Mouse (Mus musculus) monocyte, adult 2 months (primary cell): ENCODE measurements around the gene Klhl10.

Source experiments
- DNase-seq, 2 experiments: peaks; one replicate each; pipeline ENCODE4 v3.0.0; 2022; ENCODE audit warnings: low spot score in 2 of 2, low read depth in 1 of 2

Klhl10 gene

GRCm38 (mm10) chr11:100408076-100408834, 33.5 kb upstream of the Klhl10 start:
- DNase-seq: peak in 1 of 2 experiments; percentile 61

DNA sequence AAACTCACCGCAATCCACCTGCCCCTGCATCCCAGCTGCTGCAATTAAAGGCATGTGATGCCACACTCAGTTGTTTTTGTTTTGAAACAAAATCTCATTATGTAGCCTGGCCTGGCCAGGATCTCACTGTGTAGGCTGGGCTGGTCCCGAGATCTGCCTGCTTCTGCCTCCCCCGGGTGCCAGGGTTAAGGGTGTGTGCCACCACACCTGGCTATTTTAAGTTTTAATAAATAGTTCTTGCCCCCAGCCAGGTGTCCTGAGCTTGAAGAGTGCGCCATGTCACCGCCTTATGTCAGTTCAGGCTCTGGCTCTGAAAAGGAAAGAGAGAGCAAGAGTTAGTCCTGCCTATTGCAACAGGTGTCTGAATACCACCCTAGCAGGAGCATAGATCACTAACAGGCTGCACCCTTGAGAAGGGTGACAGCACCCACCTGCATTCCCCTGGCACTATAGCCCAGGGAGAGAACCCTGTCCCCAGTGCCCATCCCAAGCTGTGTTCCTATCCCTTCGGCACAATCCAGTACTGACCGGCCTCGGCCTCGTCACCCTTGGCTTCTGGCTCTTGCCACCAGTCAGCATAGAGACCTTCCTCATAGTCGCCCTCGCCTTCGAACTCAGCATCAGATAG, 32.8 kb upstream of the Klhl10 start:
- no peak for DNase-seq

GRCm38 (mm10) chr11:100409686-100410085, 32.0 kb upstream of the Klhl10 start:
- DNase-seq: no peak

DNA sequence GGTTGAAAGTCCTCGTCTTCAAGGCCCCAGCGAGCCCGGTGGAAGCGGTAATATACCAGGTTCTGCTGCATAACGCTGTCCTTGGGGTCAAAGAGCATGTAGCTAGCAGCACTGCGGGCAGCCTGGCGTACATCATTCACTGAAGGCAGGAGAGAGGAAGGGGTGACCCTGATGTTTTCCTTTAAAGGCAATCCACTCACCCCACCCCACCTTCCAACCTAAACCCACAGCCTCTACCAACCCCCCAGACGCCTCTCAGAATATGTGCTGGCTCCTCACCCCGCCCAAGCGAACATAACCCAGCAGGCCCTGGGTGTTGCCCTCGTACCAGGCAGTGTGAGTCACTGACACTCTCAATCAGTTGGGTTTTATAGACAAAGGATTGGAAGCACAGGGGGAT, 30.0 kb upstream of the Klhl10 start:
- no peak for DNase-seq

DNA sequence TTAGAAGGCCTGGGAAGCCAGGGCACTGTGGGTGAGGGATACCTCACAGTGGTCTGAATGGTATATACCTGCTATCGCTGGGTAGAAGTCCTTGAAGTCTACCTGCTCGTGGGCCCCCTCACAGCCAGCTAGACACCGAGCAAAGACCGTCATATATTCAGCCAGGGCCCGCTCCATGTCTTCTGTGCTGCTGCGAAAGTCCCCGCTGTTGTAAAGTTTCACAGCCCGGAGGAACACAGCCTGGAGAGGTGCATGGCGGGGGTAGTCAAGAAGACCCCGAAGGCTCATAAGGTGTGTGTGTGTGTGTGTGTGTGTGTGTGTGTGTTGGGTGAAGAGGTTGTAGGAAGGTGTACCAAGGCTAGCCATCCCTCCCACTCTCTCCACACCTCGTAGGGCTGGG, 28.2 kb upstream of the Klhl10 start:
- DNase-seq: no peak

- peak in 1 of 2 experiments; percentile 47 for DNase-seq
Measured at GRCm38 (mm10) chr11:100414021-100414913, 27.4 kb upstream of the Klhl10 start, which contains the start of gene P3h4. Gene P3h4 (minus strand): TSS chr11:100414836.

DNA sequence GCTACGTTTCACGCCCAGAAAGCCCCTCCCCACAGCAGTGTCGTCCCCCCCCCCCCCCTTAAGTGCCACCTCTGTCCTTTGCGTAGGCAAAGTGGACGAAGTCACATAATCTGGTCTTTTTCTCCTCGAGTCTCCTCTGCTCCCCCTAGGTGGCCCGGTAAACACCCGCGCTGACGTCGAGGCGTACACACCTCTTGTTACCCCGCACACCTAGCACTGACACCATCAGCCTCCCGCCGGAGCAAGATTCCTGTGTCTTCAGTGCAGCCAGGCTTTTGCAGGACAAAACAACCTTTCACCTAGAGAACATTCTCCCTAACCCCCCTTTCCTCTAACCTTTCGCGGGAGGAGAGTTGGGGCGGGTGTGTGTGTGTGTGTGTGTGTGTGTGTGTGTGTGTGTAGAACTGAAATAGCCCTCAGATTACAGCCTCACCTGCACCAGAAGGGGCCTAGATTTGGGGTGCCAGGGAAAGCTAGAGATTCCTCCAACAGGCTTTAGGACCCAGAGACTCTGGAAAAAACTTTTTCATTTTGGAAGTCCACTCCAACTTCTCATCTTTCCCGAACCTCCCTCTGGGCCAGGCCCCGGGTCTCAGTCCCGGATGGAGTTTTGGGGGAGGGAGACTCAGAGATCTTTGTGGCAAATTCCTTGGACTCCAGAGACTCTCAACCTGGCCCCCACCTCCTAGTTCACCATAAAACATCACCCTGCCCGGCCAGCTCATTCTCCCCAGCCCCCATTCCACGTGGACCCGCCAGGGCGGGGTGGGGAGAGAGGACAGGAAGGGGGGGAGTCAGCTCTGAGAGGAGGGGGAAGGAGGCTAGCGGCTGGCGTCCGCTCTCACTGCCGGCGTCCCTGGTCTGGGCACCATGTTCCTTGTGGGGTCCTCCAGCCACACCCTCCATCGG, 26.5 kb upstream of the Klhl10 start, which contains the start of gene Fkbp10:
Gene Fkbp10 (plus strand): TSS at position 784 of the 909 bp plus-strand sequence.
- no peak for DNase-seq

DNA sequence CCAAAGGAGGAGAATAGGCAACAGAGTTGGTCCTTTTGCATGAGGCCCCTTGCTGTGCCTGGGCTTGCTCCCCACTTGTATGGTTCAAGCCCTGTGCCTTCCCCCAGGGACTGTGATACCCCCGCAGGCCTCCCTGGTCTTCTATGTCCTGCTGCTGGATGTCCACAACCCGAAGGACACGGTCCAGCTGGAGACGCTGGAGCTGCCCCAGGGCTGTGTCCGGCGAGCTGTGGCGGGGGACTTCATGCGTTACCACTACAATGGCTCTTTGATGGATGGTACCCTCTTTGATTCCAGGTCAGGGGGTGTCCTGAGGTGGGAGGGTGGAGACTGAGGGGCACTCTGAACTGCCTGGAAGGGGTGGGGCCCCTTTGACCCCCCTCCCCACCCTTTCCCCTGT, 20.2 kb upstream of the Klhl10 start:
- DNase-seq: no peak

DNA sequence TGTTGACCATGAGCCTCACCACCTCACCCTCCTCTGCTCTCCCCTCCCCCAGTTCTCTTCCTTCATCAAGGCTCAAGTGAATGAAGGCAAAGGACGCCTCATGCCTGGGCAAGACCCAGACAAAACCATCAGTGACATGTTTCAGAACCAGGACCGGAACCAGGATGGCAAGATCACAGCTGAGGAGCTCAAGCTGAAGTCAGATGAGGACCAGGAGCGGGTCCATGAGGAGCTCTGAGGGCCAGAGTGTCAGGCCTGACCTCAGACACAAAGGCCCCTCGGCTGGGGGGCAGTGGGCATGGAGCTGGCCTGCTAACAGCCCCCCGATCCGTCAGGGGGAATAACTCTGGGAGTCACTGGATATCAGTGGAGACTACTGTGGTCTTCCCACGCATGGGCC, 17.9 kb upstream of the Klhl10 start:
- no peak for DNase-seq

- DNase-seq: peak; percentile 13 to 25
Measured at GRCm38 (mm10) chr11:100425851-100426250, 15.9 kb upstream of the Klhl10 start.

GRCm38 (mm10) chr11:100426820-100427219, 14.9 kb upstream of the Klhl10 start:
- DNase-seq: no peak

GRCm38 (mm10) chr11:100428612-100429199, 13.0 kb upstream of the Klhl10 start:
- no peak for DNase-seq

DNA sequence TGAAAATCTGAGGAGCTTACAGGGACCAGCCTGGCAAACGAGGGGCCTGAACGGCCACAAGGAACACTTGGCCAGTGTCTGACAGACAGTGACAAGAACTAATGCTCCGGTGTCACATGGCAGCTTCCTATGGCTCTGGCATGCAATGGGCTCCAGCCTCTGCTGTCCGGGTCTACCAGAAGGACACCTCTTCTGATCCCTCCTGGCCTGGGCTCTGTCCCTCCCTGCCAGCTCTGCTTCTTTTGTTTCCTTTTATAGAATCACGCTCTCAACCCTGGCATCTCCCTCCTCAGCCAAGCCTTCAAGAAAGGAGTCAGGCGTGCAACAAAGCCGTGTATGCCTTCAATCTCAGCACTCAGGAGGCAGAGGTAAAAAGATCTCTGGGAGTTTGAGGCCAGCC, 11.7 kb upstream of the Klhl10 start:
- no peak for DNase-seq

DNA sequence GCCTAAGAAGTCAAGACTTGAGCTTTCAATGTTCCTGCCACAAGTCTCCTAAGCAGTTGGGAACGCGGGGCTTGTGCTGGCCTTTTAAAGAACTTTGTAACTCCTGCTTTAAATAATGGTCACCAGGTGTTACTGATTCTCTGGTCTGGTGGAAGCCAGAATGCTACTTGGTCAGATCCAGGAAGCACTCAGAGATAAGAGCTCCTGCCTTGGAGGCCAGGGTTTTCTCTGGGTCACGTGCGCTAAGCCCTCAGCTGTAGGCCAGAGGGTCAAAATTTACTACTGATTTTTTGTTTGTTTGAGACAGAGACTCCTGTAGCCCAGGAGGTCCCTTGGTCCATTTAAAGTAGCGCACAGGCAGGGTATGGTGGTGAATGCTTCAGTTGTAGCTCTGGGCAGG, 9.7 kb upstream of the Klhl10 start:
- no peak for DNase-seq

GRCm38 (mm10) chr11:100435678-100436246, 6.0 kb upstream of the Klhl10 start:
- DNase-seq: no peak

DNA sequence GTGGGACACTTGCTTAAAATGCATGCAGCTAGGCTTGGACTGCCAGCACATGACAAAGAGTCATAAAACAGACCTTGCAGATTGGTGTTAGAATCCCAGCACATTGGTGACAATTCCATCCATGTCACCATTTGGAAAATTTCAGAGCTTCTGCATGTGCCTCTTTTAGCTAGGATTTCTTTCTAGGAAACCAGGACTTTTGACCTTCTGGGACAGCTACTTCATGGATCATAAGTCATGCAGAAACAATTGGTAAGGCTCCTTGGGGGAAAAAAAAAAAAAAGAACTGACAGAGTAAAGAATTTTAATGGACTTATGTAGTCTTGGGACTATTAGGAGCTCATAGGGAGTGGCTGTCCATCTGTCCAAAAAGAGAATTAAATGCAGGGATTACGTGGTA, 3.8 kb upstream of the Klhl10 start:
- no peak for DNase-seq

GRCm38 (mm10) chr11:100440691-100441522, 810 bp upstream of the Klhl10 start:
- peak; percentile 21 to 67 for DNase-seq

DNA sequence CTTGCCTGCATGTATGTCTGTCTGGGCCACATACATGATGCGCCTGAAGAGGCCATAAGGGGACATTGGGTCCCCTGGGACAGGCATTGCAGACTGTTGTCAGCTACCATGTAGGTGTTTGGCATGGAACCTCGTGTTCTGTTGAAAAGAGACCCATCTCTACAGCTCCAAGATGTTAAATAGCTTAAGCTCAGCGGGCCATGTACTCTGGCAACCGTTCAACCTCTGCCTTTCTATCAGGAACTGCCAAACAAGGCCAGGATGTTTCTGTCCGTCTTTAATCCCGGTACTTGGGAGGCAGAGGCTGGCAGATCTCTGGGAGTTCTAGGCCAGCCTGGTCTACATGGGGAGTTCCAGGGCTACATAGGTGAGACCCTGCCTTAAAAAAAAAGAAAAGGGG, 908 bp downstream of the Klhl10 start:
- no peak for DNase-seq

DNA sequence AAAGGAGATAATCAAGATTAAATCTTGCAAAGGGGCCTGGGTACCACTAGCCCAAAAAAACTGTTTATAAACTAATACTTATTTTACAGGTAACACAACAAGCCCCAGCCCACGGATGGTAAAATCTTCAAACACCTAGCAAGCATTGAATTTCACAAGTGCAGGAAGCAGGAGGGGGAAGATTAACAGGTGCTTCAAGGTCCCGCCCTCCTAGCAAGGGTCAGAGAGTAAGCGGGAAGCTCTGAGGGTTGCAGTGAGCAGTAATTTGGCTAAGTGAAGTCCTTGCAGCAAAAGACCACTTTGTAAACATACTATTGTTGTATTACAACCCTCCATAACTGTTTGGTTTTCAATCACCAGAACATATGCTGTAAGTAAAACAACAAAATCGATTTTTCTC, 15.5 kb downstream of the Klhl10 start:
- no peak for DNase-seq
